Mouse (Mus musculus): ENCODE measurements at regions not wholly inside any gene's neighbourhood (a gene's known extent, or its start where the extent isn't known, plus 50 kb on each side); places are given as distances from the start of the nearest gene placed in this dataset.
"Not testable (repeated sequence)": the region's sequence is repeated elsewhere in the genome, so short reads cannot be mapped to it uniquely, and the experiment has no call there.

DNA sequence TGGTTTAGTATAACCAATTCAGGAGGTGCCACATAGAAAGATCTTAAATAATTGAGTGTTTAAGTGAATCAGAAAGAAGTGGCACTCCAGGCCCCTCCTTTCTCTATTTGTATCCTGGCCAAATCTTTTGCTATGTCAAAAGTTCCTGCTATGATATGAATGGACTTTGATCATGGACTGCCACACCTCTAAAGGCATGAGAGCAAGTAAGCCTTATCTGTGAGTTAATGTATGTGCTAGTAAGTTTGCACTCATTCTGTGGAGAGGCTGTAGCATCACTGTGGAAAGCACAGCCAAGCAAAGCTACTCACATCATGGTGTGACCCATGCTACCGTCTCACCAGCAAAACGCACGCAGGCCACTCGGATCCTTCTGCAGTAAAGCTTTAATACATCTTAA lies 140.2 kb downstream of the Jrkl start:
- no peak for DNase-seq (ENCODE audit: low spot score)

GRCm38 (mm10) chr9:13083669-13084068 lies 162.0 kb downstream of the Jrkl start:
- no peak for DNase-seq (ENCODE audit: low spot score)

DNA sequence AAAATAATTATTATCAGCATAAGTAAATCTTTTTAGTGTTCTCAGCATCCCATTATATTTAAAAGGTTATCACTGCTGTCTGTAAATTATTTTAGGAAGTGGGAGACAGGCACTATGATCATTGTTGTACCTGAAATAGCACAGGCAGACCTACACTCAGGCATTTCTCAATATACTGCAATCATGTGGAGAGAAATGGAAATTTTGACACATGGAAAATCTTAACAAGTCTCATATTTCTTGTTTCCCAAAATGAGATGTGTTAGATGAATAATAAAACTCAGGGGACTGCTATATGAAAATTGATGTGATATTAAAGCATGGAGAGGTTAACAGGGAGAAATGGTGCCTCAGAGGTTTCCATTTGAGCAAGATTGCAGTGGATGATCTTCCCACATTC lies 196.6 kb downstream of the Jrkl start:
- DNase-seq (ENCODE audit: low spot score): no peak

DNA sequence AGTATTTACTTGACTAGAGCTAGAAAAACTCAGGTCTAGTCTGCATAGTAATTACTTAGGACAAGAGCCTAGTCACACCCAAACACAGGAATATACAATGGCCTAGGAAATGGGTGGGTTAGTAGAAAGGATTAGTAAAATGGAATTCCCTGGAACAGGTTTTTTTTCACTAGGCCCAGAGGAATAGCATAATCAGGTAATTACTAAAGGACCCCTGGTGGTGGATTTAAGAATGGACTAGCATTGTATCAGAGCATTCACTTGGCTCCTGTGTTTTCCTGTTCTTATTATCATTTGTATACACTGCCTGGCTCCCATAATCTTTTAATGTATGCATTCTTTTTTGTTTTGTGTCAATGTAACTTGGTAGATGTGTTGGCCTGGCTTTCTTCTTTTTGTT lies 226.6 kb downstream of the Jrkl start:
- DNase-seq (ENCODE audit: low spot score): no peak

DNA sequence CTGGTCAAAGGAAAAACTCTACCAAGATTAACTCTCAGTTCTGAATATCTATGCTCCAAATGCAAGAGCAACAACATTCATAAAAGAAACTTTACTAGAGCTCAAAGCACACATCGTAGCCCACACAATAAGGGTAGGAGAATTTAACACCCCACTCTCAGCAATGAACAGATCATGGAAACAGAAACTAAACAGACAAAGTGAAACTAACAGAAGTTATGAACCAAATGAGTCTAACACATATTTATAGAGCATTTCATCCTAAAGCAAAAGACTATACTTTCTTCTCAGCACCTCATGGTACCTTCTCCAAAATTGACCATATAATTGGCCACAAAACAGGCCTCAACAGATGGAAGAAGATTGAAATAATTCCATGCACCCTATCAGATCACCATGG lies 262.4 kb downstream of the Jrkl start:
- not testable (repeated sequence) for DNase-seq (ENCODE audit: low spot score)

- no peak for DNase-seq (ENCODE audit: low spot score)
These were observed 272.6 kb downstream of the Jrkl start for GRCm38 (mm10) chr9:12973022-12973421.

GRCm38 (mm10) chr9:12960337-12960736 lies 285.3 kb downstream of the Jrkl start:
- no peak for DNase-seq (ENCODE audit: low spot score)

- no peak for DNase-seq (ENCODE audit: low spot score)
These were observed 299.5 kb downstream of the Jrkl start for GRCm38 (mm10) chr9:12946088-12946487.

- no peak for DNase-seq (ENCODE audit: low spot score)
These were observed 300.2 kb downstream of the Jrkl start for GRCm38 (mm10) chr9:12945476-12945875.

DNA sequence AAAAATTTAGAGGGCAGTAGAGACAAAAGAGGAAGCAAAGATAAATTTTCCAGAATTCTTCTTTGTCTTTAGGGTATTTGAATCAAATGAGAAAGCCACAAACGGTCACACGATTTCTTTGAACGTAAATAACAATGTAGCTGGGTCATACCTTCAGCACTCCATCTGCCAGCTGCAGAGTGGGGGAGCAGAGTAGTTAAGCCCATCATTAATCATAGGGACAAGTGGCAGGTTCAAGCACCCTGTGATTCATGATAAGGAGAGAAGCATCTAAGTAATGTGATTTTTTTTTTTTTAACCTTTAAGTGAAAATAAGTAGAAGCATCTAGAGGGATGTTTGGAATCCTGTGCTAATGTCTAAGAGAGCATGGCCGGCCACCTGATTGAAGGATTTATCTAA lies 300.6 kb downstream of the Jrkl start:
- peak; percentile 14 for DNase-seq (ENCODE audit: low spot score)

DNA sequence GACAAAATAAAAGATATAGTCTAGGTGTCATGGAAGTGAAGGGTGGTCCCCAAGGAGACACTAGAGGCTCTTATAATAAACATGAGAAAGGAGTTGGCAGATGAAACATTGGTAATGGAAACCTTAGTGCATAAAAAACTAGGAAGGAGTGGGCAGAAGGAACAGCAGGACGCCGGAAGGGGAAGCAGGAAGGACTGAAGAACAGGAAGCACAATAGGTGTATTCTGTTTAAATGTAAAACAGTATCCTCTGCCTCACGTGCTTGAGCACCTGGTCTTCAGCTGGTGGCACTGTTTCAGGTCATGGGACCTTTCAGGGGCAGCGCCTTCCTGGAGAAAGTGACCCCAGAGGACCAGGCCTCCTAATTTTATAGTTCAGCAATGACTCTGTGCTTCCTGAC lies 310.6 kb downstream of the Jrkl start:
- DNase-seq (ENCODE audit: low spot score): no peak

DNA sequence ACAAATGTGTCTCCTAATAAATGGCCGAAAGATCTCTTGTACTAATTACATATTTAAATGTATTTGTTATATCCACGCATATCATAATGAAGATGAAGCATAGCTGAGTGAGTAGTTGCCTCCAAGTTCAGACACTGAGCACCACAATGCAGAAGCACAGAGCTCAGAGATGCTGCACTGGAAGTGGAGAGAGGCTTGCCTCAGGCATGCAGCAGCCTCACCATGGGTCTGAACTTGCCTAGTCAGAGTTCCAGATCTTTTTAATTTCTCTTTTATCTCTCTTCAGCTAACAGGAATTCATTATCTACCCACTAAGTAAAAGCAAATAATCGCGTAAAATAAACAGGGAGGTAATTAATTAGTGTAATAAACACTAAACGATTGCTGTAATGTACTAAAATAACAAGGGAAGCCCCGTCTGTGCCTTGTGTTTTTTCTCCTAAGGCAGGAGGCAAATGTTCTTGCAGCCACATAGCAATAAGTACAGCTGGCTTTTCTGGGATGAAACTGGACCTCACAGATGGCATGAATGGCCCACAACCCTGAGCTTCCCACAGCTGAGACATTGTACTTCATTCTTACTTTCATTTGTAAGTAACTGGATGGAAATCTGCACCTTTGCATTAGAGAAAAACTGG lies 320.0 kb downstream of the Jrkl start:
- no peak for DNase-seq (ENCODE audit: low spot score)

GRCm38 (mm10) chr9:12900726-12901125 lies 344.9 kb downstream of the Jrkl start:
- DNase-seq (ENCODE audit: low spot score): no peak

DNA sequence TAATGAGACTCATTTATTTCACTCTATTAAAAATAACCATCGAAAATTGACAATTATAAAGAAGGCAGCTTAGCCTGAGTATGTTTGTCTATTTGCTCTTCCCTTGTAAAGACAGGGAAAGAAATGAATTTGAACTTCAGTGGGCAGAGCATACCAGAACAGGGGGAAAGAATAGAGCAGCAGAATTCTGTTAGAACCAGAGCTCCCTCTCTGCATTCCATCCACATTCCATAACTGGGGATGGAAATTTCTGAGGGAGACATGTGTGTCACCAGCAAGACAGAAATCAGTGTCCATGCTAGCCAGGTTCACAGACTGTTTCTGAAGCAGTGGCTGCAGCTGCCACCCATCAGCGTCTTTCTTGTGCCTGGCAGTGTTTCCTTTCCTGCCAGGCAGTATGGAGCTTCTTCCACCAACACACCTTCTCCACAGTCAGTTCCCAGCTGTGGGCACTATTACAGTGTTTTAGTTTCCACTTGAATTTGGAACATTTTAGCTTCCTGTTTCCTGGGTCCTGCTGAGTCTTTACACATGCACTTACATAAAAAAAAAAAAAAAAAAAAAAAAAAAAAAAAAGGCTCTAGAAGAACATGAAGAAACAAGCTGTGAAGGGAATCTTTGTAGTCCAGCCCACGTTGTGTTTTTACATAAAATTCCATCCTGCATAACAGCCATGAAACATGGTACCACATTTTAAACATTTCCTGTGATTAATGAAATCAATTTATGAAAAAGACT lies 365.7 kb downstream of the Jrkl start:
- no peak for DNase-seq (ENCODE audit: low spot score)

DNA sequence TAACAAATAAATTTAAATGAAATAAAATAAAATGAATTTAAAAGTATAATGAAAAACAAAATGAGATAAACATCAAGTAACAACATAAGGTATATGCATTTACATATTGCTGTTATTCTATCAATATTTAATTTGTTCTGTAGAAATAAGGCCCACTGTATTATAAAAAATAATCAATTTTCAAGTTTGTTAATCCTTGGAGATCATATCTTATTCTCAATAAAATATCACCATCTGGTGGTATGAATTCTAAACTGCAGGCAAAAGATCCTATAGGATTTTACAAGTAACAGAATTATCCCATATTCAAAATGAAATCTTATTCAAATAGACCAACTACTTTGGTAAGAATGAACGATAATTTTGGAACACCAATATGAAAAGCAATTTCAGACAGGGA lies 369.1 kb downstream of the Jrkl start:
- DNase-seq (ENCODE audit: low spot score): no peak

- no peak for DNase-seq (ENCODE audit: low spot score)
These were observed 374.7 kb downstream of the Jrkl start for GRCm38 (mm10) chr9:12870941-12871340.
